Mouse (Mus musculus): ENCODE results near the gene Col4a2. TPM values are rescaled to one million over a fixed set of nuclear protein-coding genes. Genes with fewer than 3 reads are reported as not detected.
"Not testable (repeated sequence)": the region's sequence is repeated elsewhere in the genome, so short reads cannot be mapped to it uniquely, and the experiment has no call there.

Col4a2 gene
- polyA plus RNA-seq, 1 experiment: 77.1 TPM

- no peak for DNase-seq (ENCODE audit: low read depth)
- TF ChIP-seq POLR2A (IDR thresholded peaks at IDR 0.05; ENCODE audit: borderline replicate concordance, extremely low read depth, insufficient read depth, insufficient read length, poor library complexity, severe bottlenecking) (no peak), CTCF (IDR thresholded peaks at IDR 0.05; ENCODE audit: borderline replicate concordance, extremely low read depth, insufficient read depth, insufficient read length) (no peak)
Observed at GRCm38 (mm10) chr8:11454228-11454627, 141.6 kb downstream of the Col4a2 start.

- TF ChIP-seq POLR2A (IDR thresholded peaks at IDR 0.05; ENCODE audit: borderline replicate concordance, extremely low read depth, insufficient read depth, insufficient read length, poor library complexity, severe bottlenecking): no peak
- TF ChIP-seq CTCF (IDR thresholded peaks at IDR 0.05; ENCODE audit: borderline replicate concordance, extremely low read depth, insufficient read depth, insufficient read length): no peak
- no peak for DNase-seq (ENCODE audit: low read depth)
Observed at GRCm38 (mm10) chr8:11457278-11457677, 144.7 kb downstream of the Col4a2 start.

DNA sequence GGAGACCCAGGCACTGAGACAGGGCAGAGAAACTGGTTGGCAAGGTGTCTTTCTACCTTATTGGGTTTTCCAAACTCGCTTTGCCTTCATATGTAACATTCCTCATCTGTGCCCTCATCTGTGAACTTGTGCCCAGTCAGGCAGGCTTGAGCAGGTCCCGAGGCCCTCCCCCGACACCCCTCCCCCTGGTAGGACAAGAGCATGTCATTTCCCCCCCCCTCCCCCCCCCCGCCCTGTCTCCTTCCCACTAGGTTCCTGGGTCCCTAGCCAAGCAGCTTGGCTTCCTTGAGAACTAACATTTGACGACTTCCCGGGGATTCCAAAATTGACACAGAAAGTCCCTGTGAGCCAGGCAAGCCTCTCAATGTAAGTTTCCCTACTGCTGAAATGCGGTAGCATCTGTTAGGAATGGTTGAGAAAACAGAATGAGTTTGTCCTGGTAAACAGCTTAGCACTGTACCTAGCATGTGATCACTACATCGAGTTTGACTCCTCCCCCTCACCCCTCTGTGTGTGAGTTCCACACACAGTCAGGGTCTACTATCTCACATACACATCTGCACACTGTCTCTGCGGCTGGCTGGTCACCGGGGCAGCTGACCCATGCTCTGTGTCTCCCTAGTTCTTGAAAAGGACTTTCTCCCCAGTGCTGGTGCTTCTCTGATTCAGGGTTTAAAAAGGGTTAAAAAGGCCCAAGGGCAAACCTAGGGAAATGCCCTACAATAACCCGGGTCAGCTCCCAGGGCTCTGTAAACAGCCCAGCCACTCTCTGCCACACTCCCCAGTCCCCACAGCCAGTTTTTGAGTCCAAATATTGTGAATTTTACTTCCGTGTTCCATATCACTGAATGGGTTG lies 145.6 kb downstream of the Col4a2 start:
- no peak for TF ChIP-seq POLR2A (IDR thresholded peaks at IDR 0.05; ENCODE audit: borderline replicate concordance, extremely low read depth, insufficient read depth, insufficient read length, poor library complexity, severe bottlenecking)
- TF ChIP-seq CTCF (IDR thresholded peaks at IDR 0.05; ENCODE audit: borderline replicate concordance, extremely low read depth, insufficient read depth, insufficient read length): no peak
- peak; percentile 18 for DNase-seq (ENCODE audit: low read depth)

- TF ChIP-seq CTCF (IDR thresholded peaks at IDR 0.05; ENCODE audit: borderline replicate concordance, extremely low read depth, insufficient read depth, insufficient read length) (no peak), POLR2A (IDR thresholded peaks at IDR 0.05; ENCODE audit: borderline replicate concordance, extremely low read depth, insufficient read depth, insufficient read length, poor library complexity, severe bottlenecking) (no peak)
- DNase-seq (ENCODE audit: low read depth): no peak
Observed at GRCm38 (mm10) chr8:11459016-11459415, 146.4 kb downstream of the Col4a2 start.

GRCm38 (mm10) chr8:11460934-11461333 lies 148.3 kb downstream of the Col4a2 start:
- no peak for TF ChIP-seq CTCF (IDR thresholded peaks at IDR 0.05; ENCODE audit: borderline replicate concordance, extremely low read depth, insufficient read depth, insufficient read length)
- no peak for TF ChIP-seq POLR2A (IDR thresholded peaks at IDR 0.05; ENCODE audit: borderline replicate concordance, extremely low read depth, insufficient read depth, insufficient read length, poor library complexity, severe bottlenecking)
- DNase-seq (ENCODE audit: low read depth): peak; percentile 41

DNA sequence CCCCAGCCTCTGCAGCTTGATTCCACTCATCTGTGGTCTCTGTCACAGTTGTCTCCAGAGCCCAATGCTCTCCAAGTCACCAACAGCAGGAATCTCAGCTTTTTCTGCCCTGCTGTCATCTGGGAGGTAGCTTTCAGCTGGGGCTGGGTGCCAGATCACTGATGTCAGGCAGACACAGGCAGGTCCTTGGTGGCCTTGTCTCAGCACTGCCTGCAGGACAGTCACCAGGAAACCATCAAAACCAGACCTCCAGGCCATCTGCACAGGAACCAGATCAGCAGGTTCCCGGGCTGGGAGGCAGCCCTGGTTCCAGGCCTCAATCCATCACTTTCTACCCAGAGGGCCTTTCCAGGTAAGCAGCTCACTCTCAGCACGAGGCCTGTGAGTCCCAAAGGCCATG lies 149.2 kb downstream of the Col4a2 start:
- DNase-seq (ENCODE audit: low read depth): no peak
- no peak for TF ChIP-seq CTCF (IDR thresholded peaks at IDR 0.05; ENCODE audit: borderline replicate concordance, extremely low read depth, insufficient read depth, insufficient read length)
- TF ChIP-seq POLR2A (IDR thresholded peaks at IDR 0.05; ENCODE audit: borderline replicate concordance, extremely low read depth, insufficient read depth, insufficient read length, poor library complexity, severe bottlenecking): no peak

- no peak for TF ChIP-seq POLR2A (IDR thresholded peaks at IDR 0.05; ENCODE audit: borderline replicate concordance, extremely low read depth, insufficient read depth, insufficient read length, poor library complexity, severe bottlenecking)
- TF ChIP-seq CTCF (IDR thresholded peaks at IDR 0.05; ENCODE audit: borderline replicate concordance, extremely low read depth, insufficient read depth, insufficient read length): no peak
- no peak for DNase-seq (ENCODE audit: low read depth)
Observed at GRCm38 (mm10) chr8:11462641-11463040, 150.0 kb downstream of the Col4a2 start.

- no peak for DNase-seq (ENCODE audit: low read depth)
- TF ChIP-seq POLR2A (IDR thresholded peaks at IDR 0.05; ENCODE audit: borderline replicate concordance, extremely low read depth, insufficient read depth, insufficient read length, poor library complexity, severe bottlenecking) (no peak), CTCF (IDR thresholded peaks at IDR 0.05; ENCODE audit: borderline replicate concordance, extremely low read depth, insufficient read depth, insufficient read length) (no peak)
Observed at GRCm38 (mm10) chr8:11463541-11463888, 150.9 kb downstream of the Col4a2 start.

DNA sequence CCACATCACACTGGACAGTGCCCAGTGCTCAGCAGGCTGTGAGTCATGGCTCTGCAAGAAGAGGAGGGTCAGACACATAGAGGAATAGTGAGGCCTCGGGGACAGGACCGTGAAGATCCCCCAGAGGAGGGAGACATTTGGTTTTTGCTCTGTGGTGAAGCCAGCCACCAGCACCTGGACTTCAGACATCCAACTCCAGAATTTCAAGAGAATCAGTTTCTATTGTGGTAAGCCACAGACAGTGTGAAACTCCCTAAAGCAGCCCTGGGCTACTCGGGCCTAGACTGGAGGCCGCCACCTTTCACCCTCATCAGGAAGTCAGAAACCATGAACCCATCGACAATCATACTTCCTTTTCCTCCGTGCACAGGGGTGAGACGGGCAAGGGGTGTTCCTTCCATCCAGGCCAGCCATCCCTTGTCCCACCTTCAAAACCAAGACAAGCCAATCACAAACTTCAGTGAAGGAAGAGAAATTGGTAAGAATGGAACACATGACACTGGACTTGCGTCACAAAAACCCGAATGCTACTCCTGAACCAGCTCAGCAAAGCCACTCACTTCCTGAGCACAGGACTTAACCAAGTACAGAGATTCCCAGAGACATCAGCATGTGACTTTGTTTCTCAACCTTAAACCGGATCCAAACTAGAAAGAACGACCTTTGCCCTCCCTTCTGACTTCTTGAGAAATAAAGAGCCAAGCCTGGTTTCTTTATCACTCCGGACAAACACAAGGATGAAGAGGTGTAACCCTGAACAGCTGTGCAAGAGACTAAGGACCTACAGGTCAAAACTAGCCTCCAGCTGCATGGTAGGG lies 151.5 kb downstream of the Col4a2 start:
- no peak for DNase-seq (ENCODE audit: low read depth)
- no peak for TF ChIP-seq CTCF (IDR thresholded peaks at IDR 0.05; ENCODE audit: borderline replicate concordance, extremely low read depth, insufficient read depth, insufficient read length)
- no peak for TF ChIP-seq POLR2A (IDR thresholded peaks at IDR 0.05; ENCODE audit: borderline replicate concordance, extremely low read depth, insufficient read depth, insufficient read length, poor library complexity, severe bottlenecking)

DNA sequence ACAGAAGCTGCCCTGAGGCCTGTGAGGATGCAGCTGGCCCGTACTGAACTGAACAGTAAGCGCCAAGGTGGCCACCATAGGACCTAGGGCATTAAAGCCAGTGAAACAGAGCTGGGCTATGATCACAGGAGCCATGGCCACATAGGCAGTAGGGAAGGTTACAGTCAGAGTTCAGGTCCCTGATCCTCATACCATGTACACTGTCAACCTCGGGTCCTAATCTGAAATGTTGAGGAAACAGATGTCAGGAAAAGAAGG lies 152.0 kb downstream of the Col4a2 start:
- no peak for DNase-seq (ENCODE audit: low read depth)
- no peak for TF ChIP-seq POLR2A (IDR thresholded peaks at IDR 0.05; ENCODE audit: borderline replicate concordance, extremely low read depth, insufficient read depth, insufficient read length, poor library complexity, severe bottlenecking)
- TF ChIP-seq CTCF (IDR thresholded peaks at IDR 0.05; ENCODE audit: borderline replicate concordance, extremely low read depth, insufficient read depth, insufficient read length): no peak

- no peak for TF ChIP-seq POLR2A (IDR thresholded peaks at IDR 0.05; ENCODE audit: borderline replicate concordance, extremely low read depth, insufficient read depth, insufficient read length, poor library complexity, severe bottlenecking)
- no peak for TF ChIP-seq CTCF (IDR thresholded peaks at IDR 0.05; ENCODE audit: borderline replicate concordance, extremely low read depth, insufficient read depth, insufficient read length)
- DNase-seq (ENCODE audit: low read depth): no peak
Observed at GRCm38 (mm10) chr8:11465619-11466018, 153.0 kb downstream of the Col4a2 start.

DNA sequence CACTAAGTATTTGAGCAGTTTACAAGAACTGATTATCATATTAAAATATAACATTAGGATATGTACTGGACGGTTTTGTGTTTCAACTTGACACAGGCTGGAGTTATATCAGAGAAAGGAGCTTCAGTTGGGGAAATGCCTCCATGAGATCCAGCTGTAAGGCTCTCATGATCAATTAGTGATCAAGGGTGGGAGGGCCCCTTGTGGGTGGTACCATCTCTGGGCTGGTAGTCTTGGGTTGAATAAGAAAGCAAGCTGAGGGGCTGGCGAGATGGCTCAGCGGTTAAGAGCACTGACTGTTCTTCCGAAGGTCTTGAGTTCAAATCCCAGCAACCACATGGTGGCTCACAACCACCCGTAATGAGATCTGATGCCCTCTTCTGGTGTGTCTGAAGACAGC lies 153.9 kb downstream of the Col4a2 start:
- not testable (repeated sequence) for DNase-seq (ENCODE audit: low read depth)

All from brain, embryonic 14.5 days (tissue).